Mouse (Mus musculus) hindbrain, embryonic 11.5 days (tissue): ENCODE data around the gene Gm15737. TPM values are rescaled to one million over a fixed set of nuclear protein-coding genes. Genes with fewer than 3 reads are reported as not detected.

Experiments used
- ATAC-seq: fragments of 200-750 bp; cut with Nextera tagmentation; 2 replicates; pipeline ENCODE4 v1.8.0; 2017; ENCODE audit warnings: mild to moderate bottlenecking, moderate TSS enrichment, moderate library complexity; ENCODE audit not compliant: low FRiP score
- DNase-seq: peaks from one replicate; pipeline ENCODE4 v3.0.0-alpha.2; 2015; ENCODE audit warnings: low spot score
- H3K27ac ChIP-seq: fragments of 300-500 bp; sonication (generic); 2 replicates; pipeline ENCODE4 v1.5.1; 2014; ENCODE audit warnings: mild to moderate bottlenecking, low read depth, low read length
- H3K27me3 ChIP-seq: fragments of 300-500 bp; sonication (generic); 2 replicates; pipeline ENCODE4 v1.6.1; 2014; ENCODE audit warnings: mild to moderate bottlenecking, low read length, moderate library complexity, mixed read lengths; ENCODE audit not compliant: control insufficient read depth, insufficient read depth
- H3K36me3 ChIP-seq: fragments of 300-500 bp; sonication (generic); 2 replicates; pipeline ENCODE4 v1.6.1; 2014; ENCODE audit warnings: mild to moderate bottlenecking, low read length, moderate library complexity, mixed read lengths; ENCODE audit not compliant: control insufficient read depth, insufficient read depth
- H3K4me1 ChIP-seq: fragments of 300-500 bp; sonication (generic); replicated peaks from 2 replicates; pipeline ENCODE4 v1.6.1; 2014; ENCODE audit warnings: low read length, mixed read lengths; ENCODE audit not compliant: control insufficient read depth, insufficient read depth
- H3K4me2 ChIP-seq: fragments of 300-500 bp; sonication (generic); replicated peaks from 2 replicates; pipeline ENCODE4 v1.6.1; 2014; ENCODE audit warnings: mild to moderate bottlenecking, low read depth, low read length
- H3K4me3 ChIP-seq: fragments of 300-500 bp; sonication (generic); 2 replicates; pipeline ENCODE4 v1.5.1; 2014; ENCODE audit warnings: low read depth, low read length
- H3K9ac ChIP-seq: fragments of 300-500 bp; sonication (generic); 2 replicates; pipeline ENCODE4 v1.6.1; 2014; ENCODE audit warnings: low read depth, low read length
- H3K9me3 ChIP-seq: fragments of 300-500 bp; sonication (generic); 2 replicates; pipeline ENCODE4 v1.6.1; 2016; ENCODE audit warnings: low read length; ENCODE audit not compliant: control insufficient read depth
- WGBS: fragments of 180-500 bp; shearing (Covaris S2); extraction: QIAGEN DNeasy Blood & Tissue Kit; methylation state at CpG from one replicate; pipeline ENCODE4 v1.1.7; 2014; 5-methylcytosine and 5-hydroxymethylcytosine counted together
- polyA plus RNA-seq: library from polyadenylated mRNA; unstranded; fragments of >200 nt; fragmentation: Nextera tagmentation; extraction: Ambion mirVana; gene quantifications from 2 replicates; pipeline ENCODE4 v1.2.1, GENCODE M21; 2014

Gm15737 gene
- polyA plus RNA-seq, 1 experiment from 2014 or later: not detected

GRCm38 (mm10) chr6:92920938-92921689 lies 52.0 kb downstream of the Gm15737 start:
- DNase-seq (no peak), ATAC-seq (no peak)
- Histone ChIP-seq H3K4me2 (no peak overlapping the region), H3K4me3 (no peak overlapping the region), H3K36me3 (no peaks in the 10 kb centered on the region), H3K27me3 (no peaks in the 10 kb centered on the region), H3K27ac (no peak overlapping the region), H3K9ac (no peak overlapping the region), H3K9me3 (no peaks in the 10 kb centered on the region), H3K4me1 (no peaks in the 10 kb centered on the region)
- 74% methylated on average over 10 of the region's 10 CpGs for WGBS

- Histone ChIP-seq H3K9me3 (no peaks in the 10 kb centered on the region), H3K4me3 (no peak overlapping the region), H3K27ac (no peak overlapping the region), H3K4me2 (no peak overlapping the region), H3K9ac (no peak overlapping the region), H3K27me3 (no peaks in the 10 kb centered on the region), H3K36me3 (no peaks in the 10 kb centered on the region), H3K4me1 (no peaks in the 10 kb centered on the region)
- no peak for DNase-seq
- WGBS: 61% methylated on average over 4 of the region's 4 CpGs
- ATAC-seq: no peak
These were observed 52.7 kb downstream of the Gm15737 start for GRCm38 (mm10) chr6:92921843-92922242.

- H3K4me2 ChIP-seq: no peak overlapping the region
- H3K4me1 ChIP-seq: no peaks in the 10 kb centered on the region
- H3K4me3 ChIP-seq: no peak overlapping the region
- ATAC-seq: no peak
- 69% methylated on average over 8 of the region's 8 CpGs for WGBS
- no peak for DNase-seq
- no peaks in the 10 kb centered on the region for H3K36me3 ChIP-seq
- no peak overlapping the region for H3K9ac ChIP-seq
- no peak overlapping the region for H3K27ac ChIP-seq
- H3K27me3 ChIP-seq: no peaks in the 10 kb centered on the region
- no peaks in the 10 kb centered on the region for H3K9me3 ChIP-seq
These were observed 55.4 kb downstream of the Gm15737 start for GRCm38 (mm10) chr6:92924536-92924935.

- Histone ChIP-seq H3K9me3 (no peaks in the 10 kb centered on the region), H3K27me3 (no peaks in the 10 kb centered on the region), H3K36me3 (no peaks in the 10 kb centered on the region), H3K27ac (no peak overlapping the region), H3K4me1 (no peaks in the 10 kb centered on the region), H3K4me3 (no peak overlapping the region), H3K4me2 (no peak overlapping the region), H3K9ac (no peak overlapping the region)
- ATAC-seq (no peak), DNase-seq (no peak)
- WGBS: 86% methylated on average over 5 of the region's 5 CpGs
These were observed 59.1 kb downstream of the Gm15737 start for GRCm38 (mm10) chr6:92928261-92928660.

Other genes starting within 250 kb of the Gm15737 start
- 9.6 and 10.0 TPM in 2 replicates for gene Prickle2, start 163.2 kb upstream of the Gm15737 start, polyA plus RNA-seq
- gene A730049H05Rik, start 52.9 kb upstream of the Gm15737 start, polyA plus RNA-seq: 0.18 and 0.25 TPM in 2 replicates
- 1.9 and 4.7 TPM in 2 replicates for gene Adamts9, start 74.1 kb downstream of the Gm15737 start, polyA plus RNA-seq